Mouse (Mus musculus) spleen, postnatal 4 days (tissue): ENCODE results near the gene Rapgef6.

Experiments used
- DNase-seq, 2 experiments: peaks; one replicate each; pipeline ENCODE4 v3.0.0; 2022; ENCODE audit warnings: low spot score in 2 of 2

Rapgef6 gene

DNA sequence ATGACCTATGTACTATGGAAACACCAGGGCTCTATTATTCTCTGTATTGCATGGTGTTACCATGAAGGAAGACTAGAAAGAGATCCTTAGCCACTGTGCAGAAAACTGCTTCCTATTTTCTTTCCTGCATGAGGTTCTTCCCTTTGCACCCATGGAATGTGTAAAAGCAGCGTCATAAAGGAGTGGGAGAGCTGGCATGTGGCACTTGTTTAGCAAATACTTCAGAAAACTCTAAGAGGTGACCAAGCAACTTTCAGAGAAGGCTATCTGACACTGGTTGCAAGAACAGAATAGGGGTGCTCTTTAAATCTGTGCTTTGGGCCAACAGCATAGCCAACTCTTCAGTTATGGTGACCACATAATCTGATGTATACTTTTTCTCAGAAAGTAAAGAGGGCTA, 212.5 kb downstream of the Rapgef6 start:
- DNase-seq: no peak

DNA sequence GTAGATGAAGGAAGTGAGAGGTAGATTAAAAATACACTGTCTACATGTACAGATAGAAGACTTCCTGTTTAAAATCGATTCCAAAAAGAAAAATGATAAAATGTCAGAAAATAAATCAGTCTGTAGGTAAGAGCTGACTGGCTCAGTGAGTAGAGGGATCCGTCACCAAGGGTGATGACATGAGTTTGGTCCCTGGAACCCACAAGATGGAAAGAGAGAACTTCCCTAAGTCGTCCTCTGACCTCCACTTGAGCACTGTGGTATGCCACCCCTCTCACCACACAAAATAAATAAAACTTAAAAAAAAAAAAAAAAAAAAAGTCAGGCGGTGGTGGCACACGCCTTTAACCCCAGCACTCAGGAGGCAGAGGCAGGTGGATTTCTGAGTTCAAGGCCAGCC, 214.3 kb downstream of the Rapgef6 start:
- no peak for DNase-seq

GRCm38 (mm10) chr11:54739012-54739750, 216.5 kb downstream of the Rapgef6 start:
- no peak for DNase-seq

GRCm38 (mm10) chr11:54741330-54741729, 218.7 kb downstream of the Rapgef6 start:
- DNase-seq: no peak

DNA sequence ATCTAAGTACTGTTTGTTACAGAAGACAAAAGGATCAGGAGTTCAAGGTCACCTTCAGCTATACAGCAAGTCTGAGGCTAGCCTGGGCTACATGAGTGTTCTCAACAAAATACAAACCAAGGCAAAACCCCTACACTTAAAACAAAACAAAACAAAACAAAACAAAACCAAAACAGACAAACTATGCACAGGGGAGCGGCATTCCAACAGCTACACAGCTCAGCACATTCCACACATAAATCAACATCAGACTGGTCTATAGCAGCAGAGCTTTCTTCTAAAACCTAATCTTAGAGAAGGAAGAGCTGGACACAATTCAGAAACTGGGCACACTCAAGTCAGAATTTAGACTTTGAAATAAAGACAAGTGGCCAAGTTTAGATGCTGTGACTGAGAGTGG, 221.6 kb downstream of the Rapgef6 start:
- no peak for DNase-seq
